Mouse (Mus musculus): Measurements from ENCODE around the gene Armh1. TPM values are rescaled to one million over a fixed set of nuclear protein-coding genes. Genes with fewer than 3 reads are reported as not detected.

The Armh1 gene
- total and polyA plus RNA-seq, 3 experiments = 2.2 to 6.7 (median 2.8) TPM

Other genes with a start within 250 kb of the Armh1 start
- 10 to 100 TPM; 30.3 to 33.0 TPM for gene Eif2b3, start 232.7 kb downstream of the Armh1 start, total RNA-seq (2021)
- 2.0 and 2.1 TPM in 2 replicates for gene Eif2b3, start 232.7 kb downstream of the Armh1 start, polyA plus RNA-seq (2012; rRNA removed)
- gene Ptch2, start 156.1 kb downstream of the Armh1 start, total RNA-seq (2021) = 1 to 10 TPM; 2.8 to 6.5 TPM
- gene Ptch2, start 156.1 kb downstream of the Armh1 start, polyA plus RNA-seq (2012; rRNA removed) = 24.4 and 25.1 TPM in 2 replicates
- 1 to 10 TPM; 8.0 to 9.7 TPM for gene Btbd19, start 126.4 kb downstream of the Armh1 start, total RNA-seq (2021)
- gene Btbd19, start 126.4 kb downstream of the Armh1 start, polyA plus RNA-seq (2012; rRNA removed) = 6.0 and 7.4 TPM in 2 replicates
- not detected for gene Tctex1d4, start 125.3 kb downstream of the Armh1 start, total RNA-seq (2021)
- gene Tctex1d4, start 125.3 kb downstream of the Armh1 start, polyA plus RNA-seq (2012; rRNA removed) = 0.45 TPM in 1 of 2 replicates, not detected in the other
- 10 to 100 TPM in 1 of 2 experiments, 1 to 10 TPM in 1; 8.4 to 23.6 TPM for gene Plk3, start 118.2 kb downstream of the Armh1 start, total RNA-seq (2021)
- gene Plk3, start 118.2 kb downstream of the Armh1 start, polyA plus RNA-seq (2012; rRNA removed) = 11.3 and 11.5 TPM in 2 replicates
- gene Rps8, start 95.9 kb downstream of the Armh1 start, total RNA-seq (2021) = 1,000 to 10,000 TPM in 1 of 2 experiments, 100 to 1,000 TPM in 1; 552 to 1,148 TPM
- 156 and 162 TPM in 2 replicates for gene Rps8, start 95.9 kb downstream of the Armh1 start, polyA plus RNA-seq (2012; rRNA removed)
- gene Kif2c, start 69.5 kb downstream of the Armh1 start, total RNA-seq (2021) = 1 to 10 TPM in 1 of 2 experiments, under 1 TPM in 1; 0.98 to 1.1 TPM
- gene Kif2c, start 69.5 kb downstream of the Armh1 start, polyA plus RNA-seq (2012; rRNA removed) = 0.40 and 0.45 TPM in 2 replicates
- gene Tmem53, start 174 bp downstream of the Armh1 start, total RNA-seq (2021) = 10 to 100 TPM; 57.3 to 75.3 TPM
- gene Tmem53, start 174 bp downstream of the Armh1 start, polyA plus RNA-seq (2012; rRNA removed) = 172 and 232 TPM in 2 replicates
- gene Rnf220, start 244.9 kb upstream of the Armh1 start, total RNA-seq (2021) = 10 to 100 TPM; 79.4 to 97.0 TPM
- gene Rnf220, start 244.9 kb upstream of the Armh1 start, polyA plus RNA-seq (2012; rRNA removed) = 111 and 119 TPM in 2 replicates